Mouse (Mus musculus): ENCODE measurements around the gene Tnfsf13b.

GRCm38 (mm10) chr8:10043842-10044510 is 37.7 kb downstream of the Tnfsf13b start:
- TF ChIP-seq POLR2A (IDR thresholded peaks at IDR 0.05; ENCODE audit: control insufficient read depth, low read depth, low read length), result no peak
- TF ChIP-seq CTCF (IDR thresholded peaks at IDR 0.05; ENCODE audit: control insufficient read depth, insufficient read depth, insufficient replicate concordance, low read depth, low read length), result no peak; the same call in 1 of the 2 replicates
